Mouse (Mus musculus): Measurements from ENCODE around the gene Zfp984. TPM values are rescaled to one million over a fixed set of nuclear protein-coding genes. Genes with fewer than 3 reads are reported as not detected.
"Not testable (repeated sequence)": the region's sequence is repeated elsewhere in the genome, so short reads cannot be mapped to it uniquely, and the experiment has no call there.

Zfp984 gene
- polyA plus RNA-seq, 1 experiment from 2014 or later, result 4.8 TPM

GRCm38 (mm10) chr4:147819659-147820058 lies 10.1 kb upstream of the Zfp984 start:
- not testable (repeated sequence) for H3K4me1 ChIP-seq (ENCODE audit: control insufficient read depth, insufficient read depth, low read length)
- peaks cover 61% of the 10 kb centered on the region for H3K9me3 ChIP-seq (ENCODE audit: control insufficient read depth, low read length)

DNA sequence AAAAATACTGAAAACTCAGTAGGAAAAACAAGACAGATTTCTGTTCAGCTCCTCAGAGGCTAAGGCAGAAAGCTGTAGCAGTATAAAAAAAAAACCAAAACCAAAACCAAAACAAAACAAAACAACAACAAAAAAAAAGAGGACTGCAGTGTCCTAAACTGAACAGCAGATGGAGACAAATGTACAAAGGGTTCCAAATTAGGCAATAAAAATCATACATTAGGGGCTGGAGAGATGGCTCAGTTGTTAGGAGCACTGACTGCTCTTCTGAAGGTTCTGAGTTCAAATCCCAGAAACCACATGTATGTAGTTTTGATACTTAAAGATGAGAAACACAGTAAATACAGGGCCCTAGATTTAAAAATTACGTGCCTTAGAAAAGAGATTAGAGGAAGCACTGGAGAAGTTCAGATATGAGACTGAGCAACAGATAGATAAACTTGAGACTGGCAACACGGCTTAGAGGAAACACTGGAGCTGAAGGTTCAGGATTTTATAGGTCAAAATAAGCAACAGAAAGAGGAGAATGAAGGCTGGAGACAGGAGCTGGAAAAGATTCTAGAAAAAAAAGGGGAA lies 5.1 kb upstream of the Zfp984 start:
- ATAC-seq (ENCODE audit: low FRiP score, low TSS enrichment), result no peak
- peaks cover 16% of the 10 kb centered on the region for H3K9me3 ChIP-seq (ENCODE audit: control insufficient read depth, low read length)
- H3K4me1 ChIP-seq (ENCODE audit: control insufficient read depth, insufficient read depth, low read length), result no peaks in the 10 kb centered on the region
- H3K9ac ChIP-seq (replicated peaks; ENCODE audit: low read length), result no peak overlapping the region
- H3K36me3 ChIP-seq (ENCODE audit: control insufficient read depth, insufficient read depth, low read length), result no peaks in the 10 kb centered on the region
- H3K27me3 ChIP-seq (ENCODE audit: control insufficient read depth, insufficient read depth, low read length), result no peaks in the 10 kb centered on the region
- no peak for DNase-seq
- WGBS, result 88% methylated on average over 2 of the region's 2 CpGs
- no peak overlapping the region for H3K4me3 ChIP-seq (replicated peaks; ENCODE audit: low read depth, low read length)
- no peak overlapping the region for H3K27ac ChIP-seq (replicated peaks; ENCODE audit: low read depth, low read length)
- H3K4me2 ChIP-seq (ENCODE audit: low read length), result no peak overlapping the region

More at GRCm38 (mm10) chr4:147819659-147820058, 10.1 kb upstream of the Zfp984 start:
- peaks cover 22% of the 10 kb centered on the region for H3K36me3 ChIP-seq (ENCODE audit: control insufficient read depth, insufficient read depth, low read length)
- not testable (repeated sequence) for H3K27me3 ChIP-seq (ENCODE audit: control insufficient read depth, insufficient read depth, low read length); H3K4me3 ChIP-seq (replicated peaks; ENCODE audit: low read depth, low read length); H3K4me2 ChIP-seq (ENCODE audit: low read length); H3K27ac ChIP-seq (replicated peaks; ENCODE audit: low read depth, low read length); DNase-seq; H3K9ac ChIP-seq (replicated peaks; ENCODE audit: low read length); ATAC-seq (ENCODE audit: low FRiP score, low TSS enrichment)
- WGBS, result 85% methylated on average over 7 of the region's 7 CpGs

DNA sequence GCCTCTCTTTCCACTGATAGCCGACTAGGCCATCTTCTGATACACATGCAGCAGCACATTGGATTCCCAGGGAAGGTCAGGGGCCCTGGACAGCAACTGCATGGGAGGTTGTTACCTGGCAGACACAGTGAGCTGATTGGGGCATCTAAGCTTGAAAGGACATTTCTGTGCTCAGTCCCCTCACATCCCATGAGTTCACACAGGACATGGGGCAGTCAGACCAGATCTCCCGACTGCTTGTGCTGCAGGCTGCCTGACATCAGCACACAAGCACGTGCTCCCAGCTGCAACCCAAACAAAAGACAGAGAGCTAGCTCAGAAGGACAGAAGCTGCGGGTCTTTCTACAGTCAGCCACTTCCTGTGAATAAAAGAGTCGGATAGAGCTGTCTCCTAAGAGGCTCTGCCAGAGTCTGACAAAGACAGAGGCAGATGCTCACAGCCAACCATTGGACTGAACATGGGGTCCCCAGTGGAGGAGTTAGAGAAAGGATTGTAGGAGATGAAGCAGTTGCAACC lies 3.7 kb upstream of the Zfp984 start:
- no peak overlapping the region for H3K4me3 ChIP-seq (replicated peaks; ENCODE audit: low read depth, low read length)
- DNase-seq (no peak), ATAC-seq (ENCODE audit: low FRiP score, low TSS enrichment) (no peak)
- no peaks in the 10 kb centered on the region for H3K27me3 ChIP-seq (ENCODE audit: control insufficient read depth, insufficient read depth, low read length)
- peaks cover 15% of the 10 kb centered on the region for H3K9me3 ChIP-seq (ENCODE audit: control insufficient read depth, low read length)
- no peak overlapping the region for H3K4me2 ChIP-seq (ENCODE audit: low read length)
- H3K4me1 ChIP-seq (ENCODE audit: control insufficient read depth, insufficient read depth, low read length), result no peaks in the 10 kb centered on the region
- no peak overlapping the region for H3K9ac ChIP-seq (replicated peaks; ENCODE audit: low read length)
- no peaks in the 10 kb centered on the region for H3K36me3 ChIP-seq (ENCODE audit: control insufficient read depth, insufficient read depth, low read length)
- no peak overlapping the region for H3K27ac ChIP-seq (replicated peaks; ENCODE audit: low read depth, low read length)
- WGBS, result 48% methylated on average over 5 of the region's 5 CpGs

DNA sequence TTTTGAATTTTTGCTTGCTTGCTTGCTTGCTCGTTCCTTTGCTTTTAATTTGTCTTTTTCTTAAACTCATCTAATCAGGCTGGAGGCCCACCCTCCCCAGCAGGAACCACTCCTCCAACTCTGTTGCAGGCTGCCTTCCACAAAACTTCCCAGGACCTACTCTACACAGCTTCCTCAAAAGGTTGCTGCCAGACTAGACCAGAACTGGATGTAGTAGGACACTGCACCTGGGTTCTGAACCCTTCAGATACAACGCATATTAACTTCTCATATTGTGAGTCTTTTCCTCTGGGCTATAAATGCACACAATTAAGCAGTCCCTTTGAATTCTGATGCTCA lies 347 bp upstream of the Zfp984 start:
- WGBS, result 56% methylated on average over 2 of the region's 2 CpGs
- H3K4me1 ChIP-seq (ENCODE audit: control insufficient read depth, insufficient read depth, low read length); H3K27ac ChIP-seq (replicated peaks; ENCODE audit: low read depth, low read length); H3K36me3 ChIP-seq (ENCODE audit: control insufficient read depth, insufficient read depth, low read length); H3K9me3 ChIP-seq (ENCODE audit: control insufficient read depth, low read length); DNase-seq; ATAC-seq (ENCODE audit: low FRiP score, low TSS enrichment); H3K9ac ChIP-seq (replicated peaks; ENCODE audit: low read length); H3K27me3 ChIP-seq (ENCODE audit: control insufficient read depth, insufficient read depth, low read length): not testable (repeated sequence)
- Histone ChIP-seq H3K4me3 (replicated peaks; ENCODE audit: low read depth, low read length) (peak overlapping the region; percentile 33), H3K4me2 (ENCODE audit: low read length) (peak overlapping the region; percentile 58)

- not testable (repeated sequence) for H3K27ac ChIP-seq (replicated peaks; ENCODE audit: low read depth, low read length); H3K9me3 ChIP-seq (ENCODE audit: control insufficient read depth, low read length); H3K27me3 ChIP-seq (ENCODE audit: control insufficient read depth, insufficient read depth, low read length); H3K4me3 ChIP-seq (replicated peaks; ENCODE audit: low read depth, low read length); H3K4me1 ChIP-seq (ENCODE audit: control insufficient read depth, insufficient read depth, low read length); H3K9ac ChIP-seq (replicated peaks; ENCODE audit: low read length); H3K36me3 ChIP-seq (ENCODE audit: control insufficient read depth, insufficient read depth, low read length); ATAC-seq (ENCODE audit: low FRiP score, low TSS enrichment); DNase-seq
- WGBS, result 81% methylated on average over 4 of the region's 4 CpGs
- peak overlapping the region; percentile 58; the same call in 1 of the 2 replicates for H3K4me2 ChIP-seq (ENCODE audit: low read length)
Measured at GRCm38 (mm10) chr4:147808483-147808882, 1.1 kb downstream of the Zfp984 start.

- WGBS, result 95% methylated on average over 1 of the region's 1 CpGs
- H3K4me3 ChIP-seq (replicated peaks; ENCODE audit: low read depth, low read length); H3K4me2 ChIP-seq (ENCODE audit: low read length); H3K4me1 ChIP-seq (ENCODE audit: control insufficient read depth, insufficient read depth, low read length); DNase-seq; H3K27me3 ChIP-seq (ENCODE audit: control insufficient read depth, insufficient read depth, low read length); H3K27ac ChIP-seq (replicated peaks; ENCODE audit: low read depth, low read length); H3K36me3 ChIP-seq (ENCODE audit: control insufficient read depth, insufficient read depth, low read length); H3K9ac ChIP-seq (replicated peaks; ENCODE audit: low read length): not testable (repeated sequence)
- ATAC-seq (ENCODE audit: low FRiP score, low TSS enrichment), result peak; percentile 55
- H3K9me3 ChIP-seq (ENCODE audit: control insufficient read depth, low read length), result peaks cover 14% of the 10 kb centered on the region
Measured at GRCm38 (mm10) chr4:147795308-147795707, 14.3 kb downstream of the Zfp984 start.

GRCm38 (mm10) chr4:147794026-147794665 lies 15.4 kb downstream of the Zfp984 start:
- peaks cover 14% of the 10 kb centered on the region for H3K9me3 ChIP-seq (ENCODE audit: control insufficient read depth, low read length)
- not testable (repeated sequence) for H3K4me1 ChIP-seq (ENCODE audit: control insufficient read depth, insufficient read depth, low read length); H3K9ac ChIP-seq (replicated peaks; ENCODE audit: low read length); H3K4me2 ChIP-seq (ENCODE audit: low read length); ATAC-seq (ENCODE audit: low FRiP score, low TSS enrichment); DNase-seq; H3K27ac ChIP-seq (replicated peaks; ENCODE audit: low read depth, low read length); H3K36me3 ChIP-seq (ENCODE audit: control insufficient read depth, insufficient read depth, low read length); H3K27me3 ChIP-seq (ENCODE audit: control insufficient read depth, insufficient read depth, low read length); H3K4me3 ChIP-seq (replicated peaks; ENCODE audit: low read depth, low read length)
- WGBS, result 87% methylated on average over 1 of the region's 3 CpGs

DNA sequence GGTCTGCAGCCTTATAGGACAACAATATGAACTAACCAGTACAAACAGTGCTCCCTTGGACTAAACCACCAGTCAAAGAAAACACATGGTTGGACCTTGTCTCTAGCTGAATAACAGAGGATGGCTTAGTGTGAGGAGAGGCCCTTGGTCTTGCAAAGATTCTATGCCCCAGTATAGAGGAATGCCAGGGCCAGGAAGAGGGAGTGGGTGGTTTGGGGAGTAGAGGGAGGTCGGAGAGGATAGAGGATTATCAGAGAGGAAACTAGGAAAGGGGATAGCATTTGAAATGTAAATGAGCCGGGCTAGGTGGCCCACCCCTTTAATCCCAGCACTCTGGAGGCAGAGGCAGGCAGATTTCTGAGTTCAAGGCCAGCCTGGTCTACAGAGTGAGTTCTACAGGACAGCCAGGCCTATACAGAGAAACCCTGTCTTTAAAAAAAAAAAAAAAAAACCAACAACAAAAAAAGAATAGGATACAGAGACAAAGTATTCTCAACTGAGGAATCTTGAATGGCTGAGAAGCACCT lies 16.1 kb downstream of the Zfp984 start:
- not testable (repeated sequence) for H3K4me2 ChIP-seq (ENCODE audit: low read length); H3K9ac ChIP-seq (replicated peaks; ENCODE audit: low read length); H3K4me1 ChIP-seq (ENCODE audit: control insufficient read depth, insufficient read depth, low read length); H3K4me3 ChIP-seq (replicated peaks; ENCODE audit: low read depth, low read length); H3K36me3 ChIP-seq (ENCODE audit: control insufficient read depth, insufficient read depth, low read length); DNase-seq; H3K27me3 ChIP-seq (ENCODE audit: control insufficient read depth, insufficient read depth, low read length); H3K27ac ChIP-seq (replicated peaks; ENCODE audit: low read depth, low read length)
- H3K9me3 ChIP-seq (ENCODE audit: control insufficient read depth, low read length), result peaks cover 14% of the 10 kb centered on the region
- 66% methylated on average over 2 of the region's 2 CpGs for WGBS
- ATAC-seq (ENCODE audit: low FRiP score, low TSS enrichment), result peak; percentile 40; the same call in 1 of the 2 replicates

DNA sequence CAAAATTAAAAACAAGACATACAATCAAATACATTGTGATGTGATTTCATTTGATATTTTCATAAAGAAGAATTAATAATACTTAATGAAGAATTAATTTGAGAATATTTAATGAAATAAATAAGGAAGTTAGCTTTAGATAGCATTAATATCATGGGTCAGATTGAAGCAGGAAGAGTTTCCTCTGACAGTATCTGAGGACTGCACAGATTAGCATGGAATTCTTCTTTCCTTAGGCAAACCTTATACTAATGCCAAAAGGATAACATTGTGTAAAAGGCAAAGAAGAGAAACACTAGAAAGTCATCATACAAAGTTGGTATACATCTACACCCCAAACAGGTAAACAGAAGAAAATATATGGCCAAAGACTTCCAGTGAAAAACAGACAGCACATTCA lies 17.9 kb downstream of the Zfp984 start:
- H3K27ac ChIP-seq (replicated peaks; ENCODE audit: low read depth, low read length); H3K36me3 ChIP-seq (ENCODE audit: control insufficient read depth, insufficient read depth, low read length); H3K9ac ChIP-seq (replicated peaks; ENCODE audit: low read length); H3K4me1 ChIP-seq (ENCODE audit: control insufficient read depth, insufficient read depth, low read length); ATAC-seq (ENCODE audit: low FRiP score, low TSS enrichment); H3K4me3 ChIP-seq (replicated peaks; ENCODE audit: low read depth, low read length); H3K27me3 ChIP-seq (ENCODE audit: control insufficient read depth, insufficient read depth, low read length); DNase-seq; H3K4me2 ChIP-seq (ENCODE audit: low read length): not testable (repeated sequence)
- peaks cover 24% of the 10 kb centered on the region for H3K9me3 ChIP-seq (ENCODE audit: control insufficient read depth, low read length)

Measured in midbrain, embryonic 14.5 days (tissue).